Mouse (Mus musculus) erythroblast, embryonic 14.5 days (primary cell): ENCODE results near the gene Prelp.

Source experiments
- GATA1 ChIP-seq: IDR thresholded peaks from 2 replicates; pipeline ENCODE4 v1.6.1; 2012; ENCODE audit warnings: low read length, inconsistent platforms, mixed read lengths
- TAL1 ChIP-seq: IDR thresholded peaks from 3 replicates; pipeline ENCODE4 v1.6.1; 2012; ENCODE audit warnings: low read length, inconsistent platforms, mixed read lengths

- no peak for TF ChIP-seq GATA1
- no peak for TF ChIP-seq TAL1
Measured at GRCm38 (mm10) chr1:133940481-133941092, 19.4 kb upstream of the Prelp start.
